Mouse (Mus musculus) testis, postnatal 14 days (tissue): ENCODE results near the gene Gm49354.
"Not testable (repeated sequence)": the region's sequence is repeated elsewhere in the genome, so short reads cannot be mapped to it uniquely, and the experiment has no call there.

Experiments used
- DNase-seq: peaks from one replicate; pipeline ENCODE4 v3.0.0; 2021; ENCODE audit warnings: low spot score

Gene Gm49354

DNA sequence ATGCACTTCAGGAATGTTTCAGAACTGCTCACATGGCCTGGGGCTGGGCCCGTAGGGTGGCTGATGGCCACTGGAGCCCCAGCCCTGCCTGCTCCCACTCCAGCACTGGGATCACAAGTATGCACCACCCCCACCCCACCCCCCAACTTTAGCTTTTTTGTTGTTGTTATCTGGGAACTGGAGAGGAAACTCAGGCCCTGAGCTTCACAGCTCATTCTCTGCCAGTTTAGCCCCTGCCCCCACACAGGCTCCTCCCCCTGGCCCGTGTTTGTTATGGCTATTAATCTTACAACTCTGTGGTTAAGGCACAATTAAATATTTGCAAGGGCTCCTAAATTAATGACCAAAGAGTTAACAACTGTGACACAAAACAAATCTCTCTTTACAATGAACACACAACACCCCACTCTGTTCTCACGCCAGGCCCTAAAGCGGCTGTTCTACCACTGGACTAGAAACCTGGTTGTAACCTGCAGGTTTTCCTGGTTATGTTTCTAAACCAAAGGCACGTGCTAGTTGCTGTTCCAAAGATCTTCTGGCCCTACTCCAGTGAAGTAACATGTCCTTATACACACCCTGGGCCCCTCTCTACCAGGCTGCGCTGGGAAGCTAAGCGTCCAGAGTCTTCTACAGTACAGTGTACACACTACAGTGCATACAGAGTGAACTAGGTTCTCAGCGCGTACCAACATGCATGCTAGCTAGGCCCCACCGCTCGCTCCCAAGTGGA, 15.1 kb downstream of the Gm49354 start:
- DNase-seq, result no peak

GRCm38 (mm10) chr13:59762791-59763190, 19.3 kb downstream of the Gm49354 start:
- no peak for DNase-seq

- no peak for DNase-seq
Observed at GRCm38 (mm10) chr13:59756906-59757305, 25.1 kb downstream of the Gm49354 start.

DNA sequence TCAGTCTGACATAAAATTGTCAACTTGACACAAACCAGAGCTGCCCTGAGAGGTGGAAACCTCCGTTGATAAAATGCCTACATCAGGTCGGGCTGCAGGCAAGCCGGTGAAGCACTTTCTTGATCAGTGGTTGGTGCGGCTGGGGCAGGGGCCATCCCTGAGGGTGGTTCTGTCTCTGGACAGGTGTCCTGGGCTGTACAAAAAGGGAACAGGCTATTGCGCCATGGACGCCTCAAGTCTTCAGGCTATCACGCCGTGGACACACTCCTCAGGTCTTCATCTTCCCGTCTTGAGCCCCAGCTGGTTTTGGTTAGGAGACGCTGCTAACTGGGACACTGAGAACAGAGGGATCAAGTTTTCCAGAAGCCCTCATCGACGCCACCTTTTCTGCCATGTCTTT, 31.7 kb downstream of the Gm49354 start:
- no peak for DNase-seq

- no peak for DNase-seq
Observed at GRCm38 (mm10) chr13:59746711-59747110, 35.3 kb downstream of the Gm49354 start, which contains the start of gene 1700014D04Rik. Gene 1700014D04Rik, minus strand, starts transcription at chr13:59746752.

GRCm38 (mm10) chr13:59746164-59746563, 35.9 kb downstream of the Gm49354 start:
- no peak for DNase-seq

DNA sequence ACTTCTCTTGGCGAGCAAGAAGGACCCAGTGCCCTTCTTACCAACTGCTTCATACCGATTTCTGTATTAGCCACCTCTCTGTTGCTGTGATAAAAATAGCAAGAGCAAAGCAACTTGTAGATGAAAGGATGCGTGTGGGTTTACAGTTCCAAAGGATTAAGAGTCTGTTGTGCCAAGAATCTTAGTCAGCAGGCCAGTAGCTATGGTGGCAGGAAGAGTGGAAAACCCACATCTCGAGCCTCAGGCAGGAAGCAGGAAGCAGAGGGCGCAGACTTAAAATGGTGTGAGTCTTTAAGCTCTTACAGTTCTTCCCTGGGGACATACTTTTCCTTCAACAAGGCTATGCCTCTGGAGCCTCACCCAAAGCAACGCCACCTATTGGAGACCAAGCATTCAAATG, 36.6 kb downstream of the Gm49354 start:
- DNase-seq, result no peak

GRCm38 (mm10) chr13:59741697-59742096, 40.3 kb downstream of the Gm49354 start:
- DNase-seq, result no peak

DNA sequence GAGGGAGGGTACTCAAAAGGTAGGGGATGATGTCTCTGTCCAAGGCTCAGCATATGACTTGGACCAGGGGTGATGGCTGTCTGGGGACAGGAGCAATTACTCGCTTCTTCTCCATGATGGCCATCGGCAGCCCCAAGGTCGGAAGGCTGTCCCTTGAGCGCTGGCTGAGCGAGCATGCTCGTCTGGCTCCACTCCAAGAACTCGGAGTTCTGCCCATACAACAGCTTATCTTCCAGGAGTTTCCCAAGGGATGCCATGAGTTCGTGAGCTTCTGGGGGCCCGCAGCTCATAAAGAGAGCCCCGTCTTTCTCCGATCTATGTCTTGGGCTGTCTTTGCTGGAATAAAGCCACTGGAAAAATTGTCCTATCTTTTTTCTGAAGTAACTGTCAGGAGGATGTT, 40.9 kb downstream of the Gm49354 start:
- peak; percentile 73 for DNase-seq

- no peak for DNase-seq
Observed at GRCm38 (mm10) chr13:59739397-59739796, 42.6 kb downstream of the Gm49354 start.

GRCm38 (mm10) chr13:59738455-59738854, 43.6 kb downstream of the Gm49354 start:
- no peak for DNase-seq

DNA sequence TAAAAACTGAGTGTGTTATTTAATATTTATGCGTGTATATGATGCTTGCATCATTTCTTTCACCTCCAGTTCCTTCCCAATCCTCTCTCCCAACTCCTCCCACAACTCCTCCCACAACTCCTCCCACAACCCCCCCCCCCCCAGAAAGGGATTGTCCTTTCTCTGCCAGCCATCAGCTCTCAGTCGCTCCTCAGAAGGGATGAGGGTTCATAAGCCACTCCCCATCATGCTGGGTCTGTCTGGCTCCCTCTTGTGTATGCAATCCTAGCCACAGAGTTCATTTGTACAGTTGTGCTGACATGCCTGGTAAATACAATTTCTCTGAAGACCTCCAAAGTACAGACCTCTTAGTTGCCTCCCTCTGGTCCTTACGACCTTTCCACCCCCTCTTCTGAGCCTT, 46.9 kb downstream of the Gm49354 start:
- DNase-seq, result no peak

GRCm38 (mm10) chr13:59734347-59734746, 47.7 kb downstream of the Gm49354 start:
- peak; percentile 55 for DNase-seq

DNA sequence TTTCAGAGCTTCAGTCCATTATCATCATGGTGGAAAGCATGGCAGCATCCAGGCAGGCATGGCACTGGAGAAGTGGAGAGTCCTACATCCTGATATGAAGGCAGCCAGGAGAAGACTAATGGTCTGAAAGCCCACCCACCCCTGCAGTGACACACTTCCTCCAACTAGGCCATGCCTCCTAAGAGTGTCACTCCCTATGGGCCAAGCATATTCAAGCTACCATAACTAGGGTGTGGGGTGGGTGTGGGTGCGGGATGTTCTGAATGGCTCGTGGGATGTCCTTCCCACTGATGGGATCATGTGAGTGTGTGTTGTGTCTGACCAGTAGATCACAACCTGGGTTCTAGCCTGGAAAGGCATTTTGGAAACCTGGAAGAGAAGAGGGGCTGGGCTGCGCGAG, 48.1 kb downstream of the Gm49354 start:
- DNase-seq, result no peak

GRCm38 (mm10) chr13:59731652-59732051, 50.4 kb downstream of the Gm49354 start, which contains the start of gene Spata31d1d:
Gene Spata31d1d, minus strand, starts transcription at chr13:59731752.
- no peak for DNase-seq

- peak; percentile 66 for DNase-seq
Observed at GRCm38 (mm10) chr13:59728378-59729093, 53.5 kb downstream of the Gm49354 start.

DNA sequence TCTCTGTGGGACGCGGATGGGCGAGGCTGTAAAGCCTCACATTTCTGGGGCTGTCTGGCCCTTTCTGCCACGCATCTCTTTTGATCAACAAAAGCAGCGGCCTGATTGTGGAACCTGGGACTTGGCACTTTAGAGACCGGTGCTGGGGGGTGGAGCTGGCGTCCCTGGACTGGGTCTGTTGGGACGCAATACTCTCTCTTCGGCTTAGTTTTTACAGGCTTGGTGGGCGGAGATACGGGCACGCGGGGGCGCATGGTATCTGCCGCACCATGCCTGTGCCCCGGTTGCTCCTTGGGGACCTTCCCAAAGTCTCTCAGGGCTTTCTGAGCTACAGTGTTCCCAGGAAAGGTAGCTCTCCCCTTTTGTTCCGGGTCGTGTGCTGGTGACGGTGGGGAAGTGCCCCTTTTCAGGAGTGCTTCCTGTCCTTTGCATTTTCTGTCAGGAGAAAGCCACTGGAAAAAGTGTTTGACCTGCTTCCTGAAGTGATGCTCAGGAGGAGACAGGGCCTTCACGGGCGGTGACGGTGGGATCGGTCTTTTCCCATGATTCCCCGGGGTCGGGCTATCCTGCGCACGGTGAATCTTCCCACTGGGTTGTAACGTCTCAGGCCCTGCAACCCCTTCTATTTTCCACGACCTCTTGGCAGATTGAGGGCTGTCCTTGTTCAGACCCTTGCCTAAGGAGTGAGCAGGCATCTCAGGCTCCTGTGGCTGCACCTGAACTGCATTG, 55.7 kb downstream of the Gm49354 start:
- DNase-seq, result no peak

GRCm38 (mm10) chr13:59722089-59722488, 60.0 kb downstream of the Gm49354 start:
- not testable (repeated sequence) for DNase-seq

- DNase-seq, result no peak
Observed at GRCm38 (mm10) chr13:59719475-59719874, 62.6 kb downstream of the Gm49354 start.

DNA sequence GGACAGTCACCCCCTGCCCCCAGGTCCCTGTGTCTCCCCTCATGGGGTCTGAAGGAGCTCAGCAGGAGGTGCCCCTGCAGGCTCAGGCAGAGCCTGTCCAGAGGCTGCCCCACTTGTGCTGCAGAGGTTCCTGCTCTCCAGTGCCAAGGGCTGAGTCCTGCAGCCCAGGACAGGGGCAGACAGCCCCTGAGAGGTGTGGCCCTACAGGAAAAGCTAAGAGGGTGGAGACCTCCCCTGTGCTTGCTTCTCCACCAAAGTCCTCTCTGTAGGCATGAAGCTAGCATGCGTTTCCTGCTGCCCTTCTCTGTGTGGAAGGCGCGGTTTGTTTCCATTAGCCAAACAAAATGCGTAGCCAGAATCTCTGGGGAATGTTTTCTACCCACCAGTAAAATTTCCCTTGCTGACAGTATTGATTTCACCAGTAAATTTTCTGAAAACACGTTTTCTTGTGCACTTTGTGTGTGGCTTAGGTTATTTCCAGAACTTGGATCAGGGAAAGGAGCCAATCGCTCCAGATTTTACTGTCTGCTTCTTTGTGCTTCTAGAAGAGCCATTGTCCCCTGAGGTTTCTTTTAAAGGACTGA, 63.1 kb downstream of the Gm49354 start:
- DNase-seq, result not testable (repeated sequence)

GRCm38 (mm10) chr13:59713710-59714109, 68.3 kb downstream of the Gm49354 start:
- DNase-seq, result no peak

GRCm38 (mm10) chr13:59711984-59712383, 70.1 kb downstream of the Gm49354 start, which contains the start of gene Spata31d1b:
Gene Spata31d1b, plus strand, starts transcription at chr13:59712284.
- not testable (repeated sequence) for DNase-seq
